Mouse (Mus musculus) left cerebral cortex, postnatal 10 days (tissue): ENCODE data around the gene Map3k9. TPM values are rescaled to one million over a fixed set of nuclear protein-coding genes. Genes with fewer than 3 reads are reported as not detected.

ENCODE experiments used
- DNase-seq, 2 experiments: peaks; one replicate each; pipeline ENCODE4 v3.0.0; 2021 to 2022; ENCODE audit warnings: low spot score in 2 of 2, mixed read lengths in 1 of 2; ENCODE audit errors: extremely low spot score in 1 of 2
- intact Hi-C: fragments of 180-260 bp; cut with DNase I; formaldehyde crosslinking; loops from one replicate; pipeline ENCODE4 v1.15.1; 2025
- total RNA-seq, 2 experiments: library from RNA; stranded (reverse); gene quantifications; 2 replicates each; pipeline ENCODE4 v1.2.3; 2021

Map3k9 gene
- 10 to 100 TPM; 69.4 to 71.9 TPM for total RNA-seq

DNA sequence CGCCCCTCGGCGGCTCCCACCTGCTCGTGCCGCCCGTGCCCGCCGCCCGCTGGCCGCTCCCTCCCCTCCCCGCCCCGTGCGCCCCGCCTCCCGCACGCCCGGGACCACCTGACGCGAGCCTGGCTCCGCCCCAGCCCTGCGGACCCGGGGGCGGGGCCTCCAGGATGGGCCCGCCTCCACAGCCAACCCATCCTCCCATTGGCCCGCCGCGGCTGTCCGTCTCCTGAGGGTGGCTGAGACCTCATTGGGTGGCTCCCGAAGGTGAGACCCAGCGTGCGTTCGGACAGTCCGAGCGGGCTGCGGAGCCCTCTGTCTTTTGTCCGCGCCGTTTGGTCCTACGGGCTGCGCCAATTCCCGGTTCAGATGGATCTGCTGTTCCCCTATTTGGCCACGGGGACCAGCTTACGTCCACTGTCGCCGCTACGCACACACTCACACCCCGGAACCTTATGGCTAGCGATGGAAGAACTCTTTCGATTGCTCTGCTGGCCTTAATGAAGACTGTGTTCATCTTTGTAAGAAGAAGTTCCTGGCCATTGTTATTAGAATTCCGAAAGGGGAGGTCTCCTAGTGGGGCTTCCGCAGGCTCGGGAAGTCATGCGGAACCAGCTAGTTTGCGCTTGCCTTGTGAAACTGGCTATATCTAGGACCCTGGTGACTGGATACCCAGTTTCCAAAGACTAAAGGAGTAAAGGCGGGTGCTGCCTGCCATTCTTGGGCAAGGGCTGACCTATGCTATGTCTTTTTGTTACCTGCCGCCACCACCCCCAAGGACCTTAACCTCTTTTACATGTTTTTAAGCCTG lies at the start of gene Map3k9:
TSS of gene Map3k9 (minus strand) at position 71 of the 805 bp plus-strand sequence.
- intact Hi-C loops = loop anchor here (5.0 kb wide), 2 partner anchors 44 to 149 kb away; partner anchors contain the start of gene Ttc9
- DNase-seq = peak; percentile 88 to 93

DNA sequence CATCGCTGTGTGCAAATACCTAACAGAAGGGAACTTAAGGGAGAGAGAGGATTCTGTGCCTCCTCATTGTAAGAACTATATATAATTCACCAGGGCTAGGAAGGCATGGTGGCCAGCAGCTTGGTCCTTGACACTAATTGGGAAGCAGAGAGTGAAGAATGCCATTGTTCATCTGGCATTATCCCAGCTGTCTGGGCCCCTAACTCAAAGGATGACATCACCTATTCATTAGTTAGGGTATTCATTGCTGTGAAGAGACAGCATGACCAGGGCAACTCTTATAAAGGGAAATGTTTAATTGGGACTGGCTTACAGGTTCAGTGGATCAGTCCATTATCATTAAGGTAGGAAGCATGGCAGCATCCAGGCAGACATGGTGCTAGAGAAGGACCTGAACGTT lies 47.4 kb upstream of the Map3k9 start:
- intact Hi-C loops = no loop called here
- no peak for DNase-seq

DNA sequence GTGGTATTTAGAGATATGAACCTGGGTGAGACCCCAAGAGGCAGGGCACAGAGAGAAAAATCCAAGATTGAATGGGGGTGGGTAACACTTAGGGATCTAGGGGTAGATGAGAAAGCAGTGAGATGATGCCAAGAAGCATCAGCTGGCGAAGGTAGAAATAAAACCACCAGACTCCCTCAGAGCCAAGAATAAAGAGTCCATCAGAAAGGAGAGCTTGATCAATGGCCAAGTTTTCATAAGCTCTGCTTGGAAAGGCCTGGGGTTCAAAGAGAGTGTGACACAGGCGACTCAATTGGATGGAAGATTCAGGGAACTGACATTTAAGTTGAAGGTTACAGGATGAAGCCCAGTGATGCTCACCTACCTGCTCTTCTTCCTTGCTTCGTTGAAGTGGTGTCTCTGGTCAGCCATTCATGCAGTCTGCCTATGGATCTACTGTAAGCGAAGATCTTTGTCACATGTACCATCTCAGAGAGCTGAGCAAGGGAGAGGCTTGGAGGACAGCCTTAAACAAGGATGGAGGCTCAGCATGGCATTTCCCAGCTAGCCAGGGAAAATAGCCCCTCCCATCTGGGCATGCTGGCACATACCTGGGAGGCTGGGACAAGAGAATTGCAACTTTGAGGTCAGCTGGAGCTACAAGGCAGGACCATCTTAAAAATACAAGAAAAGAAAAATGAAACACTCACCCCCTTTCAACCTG lies 42.0 kb upstream of the Map3k9 start:
- no peak for DNase-seq
- intact Hi-C loops = no loop called here

DNA sequence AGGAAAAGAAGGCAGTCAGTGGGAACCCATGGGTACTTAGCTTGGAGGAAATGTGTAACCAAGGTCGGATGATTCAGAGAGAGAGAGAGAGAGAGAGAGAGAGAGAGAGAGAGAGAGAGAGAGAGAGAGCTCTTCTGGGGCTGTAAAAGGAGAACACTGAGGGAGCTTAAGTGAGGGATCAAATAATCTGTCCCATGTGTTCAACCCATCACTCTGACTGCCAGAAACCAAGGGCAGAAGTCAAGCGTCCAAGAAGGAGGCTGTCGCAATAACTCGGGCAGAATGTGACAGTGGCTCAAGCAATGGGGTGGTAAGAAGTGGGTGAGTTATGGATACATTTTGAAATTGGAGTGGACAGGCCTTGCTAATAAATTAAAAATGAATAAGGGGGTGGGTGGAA lies 41.2 kb upstream of the Map3k9 start:
- DNase-seq = no peak
- intact Hi-C loops = no loop called here

DNA sequence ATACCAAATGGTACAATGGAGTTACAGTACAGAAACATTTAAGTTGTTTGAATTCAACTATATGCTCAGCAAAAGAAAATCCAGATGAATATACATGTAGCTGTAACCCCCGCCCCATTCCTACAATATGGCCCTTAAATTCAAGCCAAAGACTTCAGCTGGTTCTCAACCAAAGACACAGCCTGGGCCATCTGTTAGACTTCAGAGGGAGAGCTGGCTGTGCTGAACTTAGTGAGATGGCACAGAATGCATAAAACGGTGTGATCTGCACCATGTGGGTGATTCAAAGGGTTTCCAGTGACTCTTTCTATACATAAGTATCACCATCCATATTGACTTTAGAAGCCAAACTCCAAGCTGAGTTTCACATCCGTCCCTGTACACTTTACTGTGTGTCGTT lies 39.7 kb upstream of the Map3k9 start:
- peak in 1 of 2 experiments; percentile 44 for DNase-seq
- intact Hi-C loops = no loop called here

DNA sequence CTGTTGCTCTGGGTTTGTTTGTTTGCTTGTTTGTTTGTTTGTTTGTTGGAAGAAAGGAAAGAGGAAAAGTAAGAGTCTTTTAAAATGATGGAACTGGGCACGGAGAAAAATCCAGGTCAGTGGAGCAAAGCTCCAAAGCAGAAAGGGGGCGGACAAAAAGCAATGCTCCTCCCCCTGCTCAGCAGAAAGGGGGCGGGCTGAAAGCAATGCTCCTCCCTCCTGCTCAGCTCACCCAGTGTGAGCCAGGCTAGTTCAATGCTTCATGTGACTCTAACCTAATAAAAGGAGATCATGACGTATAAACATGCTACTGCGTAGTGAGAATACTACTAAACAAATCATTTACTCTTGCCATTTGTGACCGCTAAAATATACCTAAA lies 36.1 kb upstream of the Map3k9 start:
- intact Hi-C loops = no loop called here
- DNase-seq = no peak

DNA sequence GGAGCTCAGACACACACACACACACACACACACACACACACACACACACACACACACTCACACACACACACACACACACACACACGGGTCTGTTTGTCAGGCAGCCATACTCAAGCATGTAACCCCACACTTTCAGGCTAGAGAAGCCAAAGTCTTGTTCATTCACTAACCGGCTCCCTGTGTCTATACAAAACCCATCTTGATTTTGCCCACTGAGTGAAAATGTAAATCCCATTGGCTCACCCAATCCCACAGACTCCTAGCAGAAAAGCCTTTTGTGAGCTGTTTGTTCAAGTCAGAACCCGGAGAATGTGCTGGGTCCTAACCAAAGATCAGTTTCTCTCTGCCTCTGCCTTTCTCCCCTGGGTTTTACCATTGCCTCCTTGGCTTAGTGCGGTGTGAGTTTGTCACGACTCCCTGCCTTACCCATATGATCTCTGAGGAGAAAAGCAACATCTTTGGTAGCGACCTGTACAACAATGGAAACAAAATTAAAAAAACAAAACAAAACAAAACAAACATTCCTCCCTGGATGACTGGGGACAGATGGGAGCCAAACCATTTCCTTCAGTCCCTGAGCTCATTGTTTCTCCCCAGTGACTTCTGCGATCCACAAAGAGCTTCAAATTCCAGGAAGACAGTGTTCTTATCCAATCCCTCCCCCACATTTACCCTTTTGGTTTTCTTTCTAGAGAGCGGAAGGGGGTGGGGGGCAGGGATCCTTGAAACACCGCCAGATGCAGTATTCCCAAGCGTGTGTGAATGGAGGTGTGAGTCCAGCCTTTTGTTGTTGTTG lies 35.6 kb upstream of the Map3k9 start:
- DNase-seq = no peak
- intact Hi-C loops = no loop called here

DNA sequence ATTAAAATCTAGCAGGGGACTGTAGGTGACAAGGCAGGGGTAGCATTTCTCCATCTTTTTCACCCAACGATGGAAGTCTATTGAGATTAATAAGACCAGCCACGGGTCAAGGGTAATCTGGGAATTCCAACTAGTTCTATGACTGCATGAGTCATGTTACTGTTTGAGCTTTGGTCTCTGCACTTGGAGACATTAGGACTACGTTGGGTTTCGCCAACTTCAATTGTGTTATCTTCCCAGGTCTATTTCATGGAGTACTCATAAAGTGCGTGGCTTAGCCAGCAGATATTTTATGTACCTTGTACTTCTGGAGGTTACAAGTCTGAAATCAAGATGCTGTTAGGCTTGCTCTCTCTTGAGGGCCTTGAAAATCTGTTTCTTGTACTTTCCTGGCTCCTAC lies 33.8 kb upstream of the Map3k9 start:
- intact Hi-C loops = no loop called here

DNA sequence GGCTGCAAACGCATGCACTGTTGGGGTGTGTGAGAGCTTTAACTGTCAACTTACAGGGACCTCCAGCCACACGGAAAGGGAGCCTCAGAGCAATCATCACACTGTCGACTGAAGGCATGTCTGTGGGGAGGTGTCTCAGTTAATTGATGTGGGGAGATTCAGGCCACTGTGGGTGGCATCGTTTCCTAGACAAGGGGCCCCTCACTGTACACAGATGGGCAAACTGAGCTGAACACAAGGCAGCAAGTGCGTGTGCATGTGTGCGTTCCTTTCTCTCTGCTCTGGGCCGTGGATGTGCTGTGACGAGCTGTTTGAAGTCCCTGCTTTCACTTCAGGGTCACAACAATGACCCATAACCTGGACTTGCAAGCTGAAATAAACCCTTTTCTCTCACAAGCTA lies 29.4 kb upstream of the Map3k9 start:
- intact Hi-C loops = no loop called here
- no peak for DNase-seq

More for the DNA sequence above, 33.8 kb upstream of the Map3k9 start:
- DNase-seq = no peak

DNA sequence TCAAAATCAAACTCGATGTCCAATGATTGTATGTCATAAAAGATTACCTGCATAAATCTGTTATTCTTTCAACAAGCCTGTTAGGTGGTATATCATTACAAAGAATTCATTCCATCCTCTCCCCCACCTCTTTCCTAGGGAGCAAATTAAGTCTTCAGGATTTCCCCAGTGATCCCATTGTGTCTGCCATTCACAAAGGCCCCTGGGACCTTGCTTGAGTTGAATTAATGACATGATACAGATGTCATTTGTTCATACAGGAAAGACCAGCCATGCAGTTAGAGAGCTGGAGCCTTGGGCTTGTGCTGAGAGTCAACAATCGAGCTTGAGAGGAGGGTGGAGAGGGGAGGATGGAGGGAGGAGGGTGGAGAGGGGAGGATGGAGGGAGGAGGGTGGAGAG lies 27.6 kb upstream of the Map3k9 start:
- intact Hi-C loops = loop anchor here (5.0 kb wide), 1 partner anchor 49 kb away; no protein-coding TSS in a partner anchor
- DNase-seq = no peak

DNA sequence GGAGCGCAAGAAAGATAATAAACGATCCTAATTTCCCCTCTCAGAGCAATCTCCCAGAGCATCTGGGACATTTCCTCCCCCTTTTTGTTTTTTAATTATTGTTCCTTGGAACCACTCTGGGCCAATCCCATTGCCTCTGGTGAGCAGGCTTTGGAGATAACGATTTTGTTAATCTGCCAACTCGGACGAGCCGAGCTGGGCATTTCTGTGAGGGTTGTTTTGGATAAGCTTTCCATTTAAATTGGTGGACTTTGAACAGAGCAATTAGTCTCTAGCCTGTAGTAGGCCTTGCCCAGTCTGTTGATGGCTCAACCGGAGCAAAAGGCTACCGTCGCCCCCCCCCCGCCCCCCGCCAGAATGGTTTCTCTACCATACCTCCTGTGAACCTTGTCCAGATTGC lies 27.0 kb upstream of the Map3k9 start:
- DNase-seq = no peak
- intact Hi-C loops = loop anchor here (5.0 kb wide), 1 partner anchor 49 kb away; no protein-coding TSS in a partner anchor

DNA sequence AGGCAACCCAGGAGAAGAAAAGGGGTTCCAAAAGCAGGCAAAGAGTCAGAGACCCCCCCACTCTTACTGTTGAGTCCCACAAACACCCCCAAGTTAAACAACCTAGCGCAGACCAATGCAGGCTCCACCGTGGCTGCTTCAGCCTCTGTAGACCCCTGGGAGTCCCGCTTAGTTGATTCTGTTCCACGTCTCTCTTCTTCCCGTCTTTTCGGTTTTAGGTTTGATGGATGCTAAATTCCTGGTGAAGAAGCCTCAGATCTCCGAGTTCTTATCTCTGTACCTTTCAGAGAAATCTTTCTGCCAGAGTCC lies 26.5 kb upstream of the Map3k9 start:
- no peak for DNase-seq
- intact Hi-C loops = loop anchor here (5.0 kb wide), 1 partner anchor 50 kb away; no protein-coding TSS in a partner anchor

DNA sequence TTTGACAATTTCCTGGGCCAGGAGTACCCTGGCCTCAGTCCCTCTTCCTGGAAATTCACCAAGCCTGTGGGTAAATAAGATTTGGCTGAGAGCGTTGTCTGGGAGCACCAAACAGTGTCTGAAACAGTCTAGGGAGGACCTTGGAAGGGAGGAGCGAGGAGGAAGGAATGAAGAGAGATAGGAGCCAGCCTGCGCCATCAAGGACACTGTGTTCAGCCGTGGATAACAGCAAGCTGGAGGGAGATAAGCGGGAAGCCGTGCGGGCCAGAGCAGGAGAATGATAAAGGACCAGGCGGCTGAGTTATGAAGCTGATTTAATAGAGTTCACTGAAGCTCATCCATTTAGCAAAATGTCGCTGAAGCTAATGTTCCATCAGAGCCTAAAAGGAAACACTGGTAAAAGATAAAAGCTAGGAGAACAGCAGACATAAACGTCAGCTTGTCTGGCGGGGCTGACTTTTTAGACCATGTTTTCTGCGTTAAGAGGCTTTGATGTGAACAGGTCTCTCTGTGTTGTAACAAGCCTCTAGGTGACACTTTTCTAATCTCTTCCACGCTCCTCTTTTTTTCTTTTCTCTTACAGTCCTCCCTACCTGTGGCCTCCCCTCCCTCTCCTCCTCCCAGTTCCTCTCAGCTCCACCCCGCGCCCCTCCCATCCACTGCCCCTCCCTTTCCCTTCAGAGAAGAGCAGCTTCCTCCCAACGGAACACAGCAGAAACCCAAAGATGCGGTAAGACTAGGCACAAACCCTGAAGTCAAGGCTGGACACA lies 26.0 kb upstream of the Map3k9 start:
- DNase-seq = peak in 1 of 2 experiments; percentile 67
- intact Hi-C loops = loop anchor here (5.0 kb wide), 1 partner anchor 50 kb away; no protein-coding TSS in a partner anchor

DNA sequence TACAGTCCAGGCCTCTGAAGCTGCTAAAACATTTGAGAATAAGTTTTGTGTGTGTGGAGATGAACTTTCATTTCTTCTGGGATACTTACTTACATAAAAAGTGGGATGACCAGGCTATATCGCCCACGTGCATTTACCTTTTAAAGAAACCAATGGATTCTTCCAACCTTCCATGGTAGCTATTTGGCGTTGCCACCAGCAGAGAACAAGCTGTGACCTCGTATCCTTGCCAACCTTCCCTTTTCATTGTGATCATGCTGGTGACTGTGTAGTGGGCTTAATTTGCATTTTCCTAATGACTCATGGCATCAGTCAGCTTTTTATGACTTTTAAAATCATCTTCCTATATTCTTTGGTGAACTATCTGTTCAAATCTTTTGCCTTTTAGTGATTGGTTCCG lies 25.1 kb upstream of the Map3k9 start:
- intact Hi-C loops = loop anchor here (5.0 kb wide), 1 partner anchor 51 kb away; no protein-coding TSS in a partner anchor
- no peak for DNase-seq

DNA sequence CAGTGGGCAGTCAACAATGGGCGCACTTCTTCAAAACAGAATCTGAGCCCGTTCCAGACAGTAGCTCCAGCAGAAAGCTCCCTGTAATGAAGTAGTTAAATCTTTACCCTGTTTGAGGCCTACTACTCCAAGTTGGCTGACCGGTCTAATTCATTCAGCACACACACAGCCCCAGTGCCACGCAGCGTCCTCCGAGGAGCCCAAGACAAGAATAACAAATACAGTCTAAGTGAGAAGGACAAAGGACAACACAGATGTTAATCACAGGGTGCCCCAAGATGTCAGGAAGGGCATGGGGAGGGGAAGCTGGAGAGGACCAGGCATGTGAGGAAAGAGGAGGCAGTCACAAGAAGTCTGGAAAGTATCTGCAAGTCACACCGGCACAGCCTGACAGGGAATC lies 22.8 kb upstream of the Map3k9 start:
- DNase-seq = no peak
- intact Hi-C loops = no loop called here

DNA sequence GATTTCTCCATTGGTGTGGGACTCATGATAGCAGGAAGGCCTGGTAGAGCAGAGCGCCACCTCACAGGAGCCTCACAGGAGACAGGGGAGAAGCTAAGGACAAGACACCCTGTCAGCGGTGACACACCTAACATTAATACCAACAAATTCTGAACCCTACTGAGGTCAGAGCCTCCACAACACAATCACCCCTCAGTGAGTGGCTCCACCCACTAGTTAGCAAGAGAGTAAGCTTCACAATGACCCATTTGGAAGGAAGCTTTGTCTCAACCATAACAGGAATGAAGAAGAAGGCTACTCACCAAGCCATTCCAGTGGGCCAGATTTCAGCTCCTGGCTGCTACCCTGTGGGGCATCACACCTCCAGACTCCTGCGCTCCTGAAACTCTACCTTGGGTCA lies 22.0 kb upstream of the Map3k9 start:
- DNase-seq = no peak
- intact Hi-C loops = no loop called here

DNA sequence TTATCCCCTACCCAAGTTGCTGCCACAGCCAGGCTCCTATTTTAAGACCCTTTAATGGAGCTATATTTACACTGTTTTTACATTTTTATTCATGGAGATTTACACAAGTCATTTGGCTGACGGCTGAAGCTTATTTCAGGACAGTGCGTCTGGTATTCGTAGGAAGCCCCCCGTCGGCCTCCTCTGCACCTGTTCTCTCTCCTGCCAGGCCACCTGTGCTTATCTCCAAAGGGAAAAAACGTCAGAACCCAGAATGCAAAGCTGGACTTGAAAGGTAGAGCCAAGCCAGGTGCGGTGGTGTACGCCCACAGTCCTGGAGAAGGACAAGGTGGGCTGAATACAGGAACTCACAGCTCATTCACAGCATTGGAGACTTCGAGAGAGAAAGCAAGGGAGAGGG lies 20.2 kb upstream of the Map3k9 start:
- no peak for DNase-seq
- intact Hi-C loops = no loop called here

DNA sequence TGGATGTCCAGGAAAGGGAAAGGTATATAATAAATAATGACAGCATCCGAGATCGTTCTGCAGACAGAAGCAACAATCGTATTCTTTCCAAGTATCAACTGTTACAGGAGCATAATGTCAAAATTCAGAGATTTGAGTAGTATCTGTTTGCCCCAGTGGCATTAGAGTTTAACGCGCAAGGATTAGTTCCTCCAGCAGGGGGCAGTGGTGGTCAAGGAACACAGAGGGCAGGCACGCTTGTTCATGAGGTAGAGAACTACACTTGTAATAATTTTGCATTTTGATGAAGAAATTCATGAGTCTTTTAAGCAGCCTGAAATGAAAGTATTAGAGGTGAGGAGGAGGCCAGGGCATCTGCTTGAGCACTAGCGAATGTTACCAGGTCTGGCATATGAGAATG lies 15.6 kb upstream of the Map3k9 start:
- intact Hi-C loops = loop anchor here (2.0 to 5.0 kb wide), 2 partner anchors 118 to 176 kb away; no protein-coding TSS in a partner anchor

More for the DNA sequence above, 15.6 kb upstream of the Map3k9 start:
- peak; percentile 72 to 80 for DNase-seq
